Mouse (Mus musculus): Measurements from ENCODE around the gene Pdap1. TPM values are rescaled to one million over a fixed set of nuclear protein-coding genes. Genes with fewer than 3 reads are reported as not detected.

Pdap1 gene
- total RNA-seq, 1 experiment: 108 TPM

GRCm38 (mm10) chr5:145100960-145101359 is 39.1 kb downstream of the Pdap1 start:
- H3K4me3 ChIP-seq (ENCODE audit: insufficient read depth in 1 of 2, low read depth in 1 of 2, low read length in 2 of 2, poor library complexity in 1 of 2, severe bottlenecking in 1 of 2): no peak overlapping the region
- H3K4me1 ChIP-seq (ENCODE audit: control insufficient read depth in 2 of 2, insufficient read depth in 2 of 2, low read length in 2 of 2, poor library complexity in 1 of 2): no peaks in the 10 kb centered on the region
- TF ChIP-seq MAFK (IDR thresholded peaks at IDR 0.05; ENCODE audit: insufficient read depth, low read depth, low read length): no peak
- no peak for TF ChIP-seq HCFC1 (IDR thresholded peaks at IDR 0.05; ENCODE audit: borderline replicate concordance, insufficient read depth, low read length)
- no peak for TF ChIP-seq CHD2 (IDR thresholded peaks at IDR 0.05; ENCODE audit: low read depth, low read length)
- TF ChIP-seq ZNF384 (IDR thresholded peaks at IDR 0.05; ENCODE audit: low read depth, low read length): no peak
- TF ChIP-seq ZC3H11A (IDR thresholded peaks at IDR 0.05; ENCODE audit: borderline replicate concordance, low read depth, low read length): no peak
- no peak overlapping the region for H3K9ac ChIP-seq (ENCODE audit: insufficient read depth, low read depth, low read length, poor library complexity, severe bottlenecking)
- in situ Hi-C loops (cut with MboI; ENCODE audit: low sequenced_read_pairs in 2 of 2, unreplicated experiment in 2 of 2): no loop called here
- H3K27ac ChIP-seq (ENCODE audit: insufficient read depth, low read depth, low read length, poor library complexity, severe bottlenecking): no peak overlapping the region; the same call in 1 of the 2 replicates
- peaks cover 37% of the 10 kb centered on the region for H3K36me3 ChIP-seq (ENCODE audit: control insufficient read depth, insufficient read depth, low read length, poor library complexity, severe bottlenecking)
- no peaks in the 10 kb centered on the region for H3K9me3 ChIP-seq (ENCODE audit: control insufficient read depth, insufficient read depth, low read depth, low read length)
- no peak for DNase-seq (ENCODE audit: low read depth, low spot score)

- no peak overlapping the region for H3K9ac ChIP-seq (ENCODE audit: insufficient read depth, low read depth, low read length, poor library complexity, severe bottlenecking)
- H3K4me3 ChIP-seq (ENCODE audit: insufficient read depth in 1 of 2, low read depth in 1 of 2, low read length in 2 of 2, poor library complexity in 1 of 2, severe bottlenecking in 1 of 2): no peak overlapping the region
- no peak for TF ChIP-seq HCFC1 (IDR thresholded peaks at IDR 0.05; ENCODE audit: borderline replicate concordance, insufficient read depth, low read length)
- no peak for TF ChIP-seq MAFK (IDR thresholded peaks at IDR 0.05; ENCODE audit: insufficient read depth, low read depth, low read length)
- no peak for DNase-seq (ENCODE audit: low read depth, low spot score)
- H3K9me3 ChIP-seq (ENCODE audit: control insufficient read depth, insufficient read depth, low read depth, low read length): no peaks in the 10 kb centered on the region
- no peaks in the 10 kb centered on the region for H3K4me1 ChIP-seq (ENCODE audit: control insufficient read depth in 2 of 2, insufficient read depth in 2 of 2, low read length in 2 of 2, poor library complexity in 1 of 2)
- no peak overlapping the region for H3K27ac ChIP-seq (ENCODE audit: insufficient read depth, low read depth, low read length, poor library complexity, severe bottlenecking)
- in situ Hi-C loops (cut with MboI; ENCODE audit: low sequenced_read_pairs in 2 of 2, unreplicated experiment in 2 of 2): no loop called here
- H3K36me3 ChIP-seq (ENCODE audit: control insufficient read depth, insufficient read depth, low read length, poor library complexity, severe bottlenecking): peaks cover 33% of the 10 kb centered on the region
These were observed 41.7 kb downstream of the Pdap1 start for GRCm38 (mm10) chr5:145098340-145098821.

GRCm38 (mm10) chr5:145096195-145096594 is 43.8 kb downstream of the Pdap1 start:
- Histone ChIP-seq H3K4me1 (ENCODE audit: control insufficient read depth in 2 of 2, insufficient read depth in 2 of 2, low read length in 2 of 2, poor library complexity in 1 of 2) (no peaks in the 10 kb centered on the region), H3K27ac (ENCODE audit: insufficient read depth, low read depth, low read length, poor library complexity, severe bottlenecking) (no peak overlapping the region), H3K9ac (ENCODE audit: insufficient read depth, low read depth, low read length, poor library complexity, severe bottlenecking) (no peak overlapping the region), H3K9me3 (ENCODE audit: control insufficient read depth, insufficient read depth, low read depth, low read length) (no peaks in the 10 kb centered on the region), H3K36me3 (ENCODE audit: control insufficient read depth, insufficient read depth, low read length, poor library complexity, severe bottlenecking) (peaks cover 36% of the 10 kb centered on the region), H3K4me3 (ENCODE audit: insufficient read depth in 1 of 2, low read depth in 1 of 2, low read length in 2 of 2, poor library complexity in 1 of 2, severe bottlenecking in 1 of 2) (no peak overlapping the region)
- in situ Hi-C loops (cut with MboI; ENCODE audit: low sequenced_read_pairs in 2 of 2, unreplicated experiment in 2 of 2): no loop called here
- TF ChIP-seq HCFC1 (IDR thresholded peaks at IDR 0.05; ENCODE audit: borderline replicate concordance, insufficient read depth, low read length) (no peak), MAFK (IDR thresholded peaks at IDR 0.05; ENCODE audit: insufficient read depth, low read depth, low read length) (peak; percentile 56; the same call in 1 of the 2 replicates)
- no peak for DNase-seq (ENCODE audit: low read depth, low spot score)

GRCm38 (mm10) chr5:145089878-145090277 is 50.2 kb downstream of the Pdap1 start:
- TF ChIP-seq CHD2 (IDR thresholded peaks at IDR 0.05; ENCODE audit: low read depth, low read length): no peak
- no peak for TF ChIP-seq HCFC1 (IDR thresholded peaks at IDR 0.05; ENCODE audit: borderline replicate concordance, insufficient read depth, low read length)
- no peak for TF ChIP-seq ZC3H11A (IDR thresholded peaks at IDR 0.05; ENCODE audit: borderline replicate concordance, low read depth, low read length)
- no peak for TF ChIP-seq ZNF384 (IDR thresholded peaks at IDR 0.05; ENCODE audit: low read depth, low read length)
- no peak for TF ChIP-seq MAFK (IDR thresholded peaks at IDR 0.05; ENCODE audit: insufficient read depth, low read depth, low read length)
- no peak overlapping the region for H3K9ac ChIP-seq (ENCODE audit: insufficient read depth, low read depth, low read length, poor library complexity, severe bottlenecking)
- H3K4me3 ChIP-seq (ENCODE audit: insufficient read depth in 1 of 2, low read depth in 1 of 2, low read length in 2 of 2, poor library complexity in 1 of 2, severe bottlenecking in 1 of 2): no peak overlapping the region
- H3K27ac ChIP-seq (ENCODE audit: insufficient read depth, low read depth, low read length, poor library complexity, severe bottlenecking): no peak overlapping the region
- in situ Hi-C loops (cut with MboI; ENCODE audit: low sequenced_read_pairs in 2 of 2, unreplicated experiment in 2 of 2): no loop called here
- H3K9me3 ChIP-seq (ENCODE audit: control insufficient read depth, insufficient read depth, low read depth, low read length): no peaks in the 10 kb centered on the region
- DNase-seq (ENCODE audit: low read depth, low spot score): no peak
- peaks cover 0 to 2% of the 10 kb centered on the region in 2 experiments; a peak in 1 of 4 replicates for H3K4me1 ChIP-seq (ENCODE audit: control insufficient read depth in 2 of 2, insufficient read depth in 2 of 2, low read length in 2 of 2, poor library complexity in 1 of 2)
- H3K36me3 ChIP-seq (ENCODE audit: control insufficient read depth, insufficient read depth, low read length, poor library complexity, severe bottlenecking): peaks cover 12% of the 10 kb centered on the region

- DNase-seq (ENCODE audit: low read depth, low spot score): no peak
- in situ Hi-C loops (cut with MboI; ENCODE audit: low sequenced_read_pairs in 2 of 2, unreplicated experiment in 2 of 2): no loop called here
- no peak overlapping the region for H3K4me3 ChIP-seq (ENCODE audit: insufficient read depth in 1 of 2, low read depth in 1 of 2, low read length in 2 of 2, poor library complexity in 1 of 2, severe bottlenecking in 1 of 2)
These were observed 51.9 kb downstream of the Pdap1 start for GRCm38 (mm10) chr5:145088186-145088585.

More at GRCm38 (mm10) chr5:145088186-145088585, 51.9 kb downstream of the Pdap1 start:
- H3K9me3 ChIP-seq (ENCODE audit: control insufficient read depth, insufficient read depth, low read depth, low read length): no peaks in the 10 kb centered on the region
- H3K9ac ChIP-seq (ENCODE audit: insufficient read depth, low read depth, low read length, poor library complexity, severe bottlenecking): no peak overlapping the region
- H3K27ac ChIP-seq (ENCODE audit: insufficient read depth, low read depth, low read length, poor library complexity, severe bottlenecking): no peak overlapping the region
- peaks cover 2 to 3% of the 10 kb centered on the region in 2 experiments; a peak in 2 of 4 replicates for H3K4me1 ChIP-seq (ENCODE audit: control insufficient read depth in 2 of 2, insufficient read depth in 2 of 2, low read length in 2 of 2, poor library complexity in 1 of 2)
- H3K36me3 ChIP-seq (ENCODE audit: control insufficient read depth, insufficient read depth, low read length, poor library complexity, severe bottlenecking): peaks cover 8% of the 10 kb centered on the region
- TF ChIP-seq ZNF384 (IDR thresholded peaks at IDR 0.05; ENCODE audit: low read depth, low read length) (no peak), ZC3H11A (IDR thresholded peaks at IDR 0.05; ENCODE audit: borderline replicate concordance, low read depth, low read length) (no peak), CHD2 (IDR thresholded peaks at IDR 0.05; ENCODE audit: low read depth, low read length) (no peak), HCFC1 (IDR thresholded peaks at IDR 0.05; ENCODE audit: borderline replicate concordance, insufficient read depth, low read length) (no peak), MAFK (IDR thresholded peaks at IDR 0.05; ENCODE audit: insufficient read depth, low read depth, low read length) (peak; percentile 61; the same call in 1 of the 2 replicates)

Data from ES-E14 (cell line).